Mouse (Mus musculus): ENCODE measurements around the gene Fndc7.
"Not testable (repeated sequence)": the region's sequence is repeated elsewhere in the genome, so short reads cannot be mapped to it uniquely, and the experiment has no call there.

Gene Fndc7

DNA sequence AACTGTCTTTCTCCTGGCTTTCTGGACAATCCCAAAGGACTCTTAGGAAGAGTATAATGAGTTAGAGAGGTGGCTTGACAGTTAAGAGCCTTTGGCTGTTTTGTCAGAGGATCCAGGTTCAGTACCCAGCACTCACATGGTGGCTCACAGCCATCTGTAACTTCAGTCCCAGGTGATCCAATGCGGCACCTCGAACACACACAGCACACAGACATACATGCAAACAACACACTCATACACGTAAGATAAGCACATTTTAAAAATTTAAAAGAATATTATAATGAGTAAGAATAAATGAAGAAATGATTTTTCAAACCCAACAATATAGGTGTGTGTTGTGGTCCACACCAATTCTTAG, 2.2 kb downstream of the Fndc7 start:
- DNase-seq (ENCODE audit: low read depth, low spot score) = no peak

- no peak for DNase-seq (ENCODE audit: low read depth, low spot score)
Measured at GRCm38 (mm10) chr3:108886934-108887617, 2.7 kb downstream of the Fndc7 start.

- DNase-seq (ENCODE audit: low read depth, low spot score) = no peak
Measured at GRCm38 (mm10) chr3:108885686-108886530, 3.9 kb downstream of the Fndc7 start.

DNA sequence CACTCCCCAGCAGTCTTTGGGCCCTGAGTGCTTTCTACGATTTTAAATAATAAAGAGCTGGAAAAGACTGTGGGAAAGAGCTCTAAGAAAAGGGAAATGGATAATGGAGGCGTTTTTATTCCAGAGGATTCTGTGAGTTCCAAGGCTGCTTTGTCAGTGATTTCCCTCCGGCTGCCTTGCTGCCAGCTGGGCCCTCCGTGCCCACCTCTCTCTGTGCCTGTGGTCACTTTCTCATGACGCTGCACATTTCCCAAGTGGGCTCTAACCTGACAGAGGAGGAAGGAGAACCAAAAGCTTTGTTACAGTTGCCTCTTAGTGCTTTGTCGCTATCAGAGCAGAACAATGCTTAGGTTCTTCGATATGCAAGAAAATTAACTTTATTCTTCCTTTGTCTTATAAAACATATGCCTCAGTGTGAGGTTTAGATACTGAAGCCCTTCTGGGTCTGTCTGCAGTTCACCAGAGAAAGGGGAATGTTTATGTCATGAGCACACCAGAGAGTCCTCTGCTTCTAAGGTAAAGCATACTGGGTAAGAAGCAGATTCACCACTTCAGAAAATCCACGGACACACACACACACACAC, 5.0 kb downstream of the Fndc7 start:
- no peak for DNase-seq (ENCODE audit: low read depth, low spot score)

DNA sequence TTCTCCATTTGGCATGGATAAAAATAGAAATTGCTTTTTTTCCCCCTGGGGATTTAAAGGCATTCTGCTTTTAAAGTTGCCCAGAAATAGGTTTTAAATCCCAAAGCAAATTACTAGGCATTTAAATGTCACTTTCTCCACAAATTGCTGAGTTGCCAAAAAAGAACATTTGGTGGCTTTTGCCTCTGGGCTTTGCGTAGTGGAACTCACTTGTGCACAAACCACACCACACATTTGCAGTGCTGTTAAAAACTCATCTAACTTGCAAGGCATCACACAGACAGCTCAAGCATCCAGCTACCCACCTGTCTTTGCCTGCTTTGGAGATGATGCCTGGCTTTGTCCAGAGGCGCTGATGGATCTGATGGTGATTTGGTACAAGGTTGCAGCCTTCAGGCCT, 6.7 kb downstream of the Fndc7 start:
- no peak for DNase-seq (ENCODE audit: low read depth, low spot score)

DNA sequence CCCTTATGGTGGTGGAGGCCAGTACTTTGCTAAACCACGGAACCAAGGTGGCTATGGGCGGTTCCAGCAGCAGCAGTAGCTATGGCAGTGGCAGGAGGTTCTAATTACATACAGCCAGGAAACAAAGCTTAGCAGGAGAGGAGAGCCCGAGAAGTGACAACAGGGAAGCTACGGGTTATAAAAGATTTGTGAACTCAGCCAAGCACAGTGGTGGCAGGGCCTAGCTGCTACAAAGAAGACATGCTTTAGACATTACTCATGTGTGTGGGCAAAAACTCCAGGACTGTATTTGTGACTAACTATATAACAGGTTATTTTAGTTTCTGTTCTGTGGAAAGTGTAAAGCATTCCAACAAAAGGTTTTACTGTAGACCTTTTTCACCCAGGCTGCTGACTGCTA, 7.9 kb downstream of the Fndc7 start:
- not testable (repeated sequence) for DNase-seq (ENCODE audit: low read depth, low spot score)

GRCm38 (mm10) chr3:108880544-108881507, 9.0 kb downstream of the Fndc7 start:
- peak; percentile 86 for DNase-seq (ENCODE audit: low read depth, low spot score)

GRCm38 (mm10) chr3:108879836-108880435, 9.9 kb downstream of the Fndc7 start:
- DNase-seq (ENCODE audit: low read depth, low spot score) = no peak

DNA sequence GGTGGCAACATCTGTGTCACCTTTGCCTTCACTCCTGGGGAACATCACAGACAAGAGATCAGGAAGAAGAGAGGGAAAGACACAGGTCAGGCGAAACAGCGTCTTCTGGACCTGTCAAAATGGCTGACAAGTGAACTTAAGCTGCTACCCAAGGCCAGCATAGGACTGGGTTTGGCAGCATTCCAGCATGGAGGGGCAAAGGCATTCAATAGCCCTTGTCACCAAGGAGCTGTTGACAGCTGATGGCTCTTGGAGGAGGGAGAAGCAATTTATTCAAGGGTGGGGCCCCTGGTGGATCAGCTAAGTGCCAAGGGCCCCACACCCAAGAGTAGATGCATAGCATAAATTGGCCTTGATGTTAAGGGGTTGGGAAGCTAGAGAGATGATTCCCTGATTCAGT, 10.7 kb downstream of the Fndc7 start:
- DNase-seq (ENCODE audit: low read depth, low spot score) = peak; percentile 66

DNA sequence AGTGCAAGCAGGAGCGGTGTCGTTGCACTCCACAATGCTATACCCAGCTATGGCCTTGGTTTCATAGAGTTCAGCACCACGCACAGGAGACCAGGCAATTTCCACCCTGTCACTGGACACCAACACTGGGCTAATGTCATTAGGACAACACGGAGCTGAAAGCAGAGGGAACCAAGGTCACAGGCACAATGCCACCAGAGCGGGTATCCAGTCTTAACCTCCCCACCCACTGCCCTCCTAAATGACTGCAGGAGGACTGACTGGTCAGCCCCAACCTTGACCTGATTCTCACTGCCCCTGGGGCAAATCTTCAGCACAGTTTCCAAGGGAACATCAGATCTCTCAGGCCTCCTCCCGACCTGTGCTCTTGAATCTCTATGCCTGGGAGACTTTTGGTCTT, 19.2 kb downstream of the Fndc7 start:
- DNase-seq (ENCODE audit: low read depth, low spot score) = no peak

DNA sequence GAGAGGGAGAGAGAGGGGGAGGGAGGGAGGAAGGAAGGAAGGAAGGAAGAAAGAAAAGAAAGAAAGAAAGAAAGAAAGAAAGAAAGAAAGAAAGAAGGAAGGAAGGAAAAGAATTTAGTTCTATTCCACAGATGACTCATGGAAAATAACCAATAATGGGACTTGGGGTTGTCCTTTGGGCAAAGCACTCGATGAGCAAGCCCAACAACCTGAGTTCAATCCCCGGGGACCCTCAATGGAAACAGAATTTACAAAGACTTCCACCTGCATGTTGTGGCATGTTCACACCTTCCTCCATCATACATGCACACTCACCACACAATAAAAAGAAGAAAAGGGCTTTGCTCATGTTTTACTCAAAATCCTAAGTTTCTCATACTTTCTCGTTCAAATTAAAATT, 22.4 kb downstream of the Fndc7 start:
- DNase-seq (ENCODE audit: low read depth, low spot score) = no peak

DNA sequence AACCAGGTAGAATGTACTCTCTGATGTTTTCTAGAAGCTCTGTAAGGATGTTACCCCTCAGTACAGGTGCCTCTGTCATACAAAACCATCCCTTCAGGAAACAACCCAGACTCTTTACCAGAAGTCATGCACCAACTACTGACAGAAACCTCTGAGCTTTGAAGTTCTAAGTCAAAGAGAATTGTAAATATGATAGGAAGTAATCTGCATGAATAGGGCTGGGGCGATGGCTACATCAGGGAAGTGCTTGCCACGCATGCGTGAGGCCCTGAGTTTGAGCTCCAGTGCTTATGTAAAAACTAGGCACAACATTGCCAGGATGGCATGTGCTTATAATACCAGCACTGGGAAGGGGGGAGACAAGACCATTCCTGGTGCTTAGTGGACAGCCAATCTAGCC, 24.1 kb downstream of the Fndc7 start:
- no peak for DNase-seq (ENCODE audit: low read depth, low spot score)

DNA sequence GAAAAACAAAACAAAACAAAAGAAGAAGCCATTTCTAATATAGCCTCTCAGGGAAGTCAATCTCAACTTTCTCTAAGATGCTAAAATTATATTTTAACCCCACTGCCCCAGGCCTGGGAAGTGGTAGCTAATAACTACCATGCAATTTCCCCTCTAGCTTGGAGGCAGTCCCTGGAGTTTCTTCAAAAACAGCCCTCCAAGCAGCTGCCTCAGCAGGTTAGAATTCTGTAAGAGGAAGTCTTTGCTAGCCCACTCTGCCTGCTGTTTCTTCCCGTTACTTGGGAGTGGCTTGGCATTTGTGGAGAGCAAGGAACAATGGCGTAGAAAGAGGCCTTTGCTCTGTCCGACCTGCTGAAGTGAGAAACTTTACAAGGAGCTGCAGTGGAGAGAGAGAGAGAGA, 24.7 kb downstream of the Fndc7 start:
- DNase-seq (ENCODE audit: low read depth, low spot score) = no peak

DNA sequence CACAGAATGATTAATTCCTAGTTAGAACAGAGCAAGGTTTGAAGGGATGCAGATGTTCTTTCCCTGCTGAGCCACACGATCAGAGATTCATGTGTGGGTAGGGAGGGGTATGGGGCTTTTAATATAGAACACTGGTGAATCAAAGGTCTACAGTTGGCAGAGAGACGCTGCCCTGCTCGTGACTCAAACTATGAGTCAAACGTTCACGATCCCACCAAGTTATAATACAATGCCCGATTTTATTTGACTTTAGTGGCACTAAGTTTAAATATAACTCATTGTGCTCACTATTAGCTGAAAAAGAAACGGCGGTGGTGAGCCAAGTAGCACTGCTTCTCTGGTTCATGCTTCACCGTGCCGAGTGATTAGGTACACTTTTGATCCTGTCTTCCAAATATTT, 26.7 kb downstream of the Fndc7 start:
- no peak for DNase-seq (ENCODE audit: low read depth, low spot score)

- DNase-seq (ENCODE audit: low read depth, low spot score) = not testable (repeated sequence)
Measured at GRCm38 (mm10) chr3:108862282-108862681, 27.5 kb downstream of the Fndc7 start.

DNA sequence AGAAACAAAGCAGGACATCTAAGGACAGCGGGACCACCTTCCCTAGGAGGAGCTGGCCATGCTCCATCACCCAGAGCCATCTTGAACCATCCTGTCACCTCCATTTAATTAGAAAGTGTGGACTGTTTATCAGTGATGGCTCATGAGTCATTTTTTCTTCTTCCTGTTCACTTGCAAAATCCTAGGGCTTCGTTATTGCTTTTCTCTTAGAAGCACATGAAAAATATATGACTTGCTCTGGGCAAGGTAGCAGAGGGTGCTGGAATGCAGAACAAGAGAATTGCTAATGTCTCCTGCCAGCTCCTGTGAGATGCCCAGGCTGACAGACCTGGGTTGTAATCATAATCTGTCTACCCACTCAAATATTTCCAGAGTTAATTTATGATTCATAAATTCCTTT, 29.0 kb downstream of the Fndc7 start:
- DNase-seq (ENCODE audit: low read depth, low spot score) = no peak

GRCm38 (mm10) chr3:108858231-108858770, 31.5 kb downstream of the Fndc7 start:
- no peak for DNase-seq (ENCODE audit: low read depth, low spot score)

DNA sequence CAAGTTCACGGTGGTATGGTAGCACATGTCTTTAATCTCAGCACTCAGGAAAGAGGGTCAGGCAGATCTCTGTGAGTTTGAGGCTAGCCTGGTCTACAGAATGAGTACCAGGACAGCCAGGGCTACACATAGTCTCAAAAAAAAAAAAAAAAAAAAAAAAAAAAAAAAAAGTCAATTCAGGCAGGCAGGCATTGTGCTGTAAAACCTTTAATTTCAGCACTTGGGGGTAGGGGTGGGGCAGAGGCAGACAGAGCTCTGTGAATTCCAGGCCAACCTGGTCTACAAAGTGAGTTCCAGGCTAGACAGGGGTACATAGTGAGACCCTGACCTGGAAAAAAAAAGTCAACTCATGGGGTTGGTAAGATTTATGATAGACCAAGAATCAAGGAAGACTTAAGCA, 32.1 kb downstream of the Fndc7 start:
- DNase-seq (ENCODE audit: low read depth, low spot score) = no peak

DNA sequence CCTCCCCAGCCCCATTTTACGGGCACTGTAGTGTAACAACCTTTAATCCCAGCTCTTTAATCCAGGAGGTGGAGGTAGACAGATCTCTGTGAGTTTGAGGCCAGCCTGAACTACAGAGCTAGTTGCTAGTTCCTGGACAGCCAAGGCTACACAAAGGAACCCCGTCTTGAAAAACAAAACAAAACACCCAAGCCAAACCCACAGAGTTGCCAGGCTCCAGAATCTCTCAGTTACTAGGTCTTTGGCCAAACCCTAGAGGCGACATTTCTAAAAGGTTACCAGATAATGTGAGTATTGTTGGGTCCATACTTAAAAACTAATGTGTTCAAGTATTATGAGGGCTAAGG, 32.7 kb downstream of the Fndc7 start:
- DNase-seq (ENCODE audit: low read depth, low spot score) = no peak

GRCm38 (mm10) chr3:108856386-108857123, 33.3 kb downstream of the Fndc7 start:
- peak; percentile 86 for DNase-seq (ENCODE audit: low read depth, low spot score)

Data from ES-CJ7 (cell line).